Comparison of ENCODE assay signal across 8 mouse cellular contexts in genomic region chr10:73564216-73564615, GRCm38 (mm10).
DNase-seq lines count a peak whose midpoint lies in the region; ATAC-seq and TF ChIP-seq lines count a peak whose summit lies in the region.

No protein-coding gene starts in this region.

- ATAC-seq in kidney, embryonic 14.5 days (ENCODE audit: low FRiP score, low TSS enrichment), result no peak
- no peak for ATAC-seq in liver, embryonic 12.5 days

- no peaks in the 10 kb centered on the region for H3K9me3 ChIP-seq in kidney, embryonic 14.5 days (ENCODE audit: control insufficient read depth, low read length)
- no peaks in the 10 kb centered on the region for H3K9me3 ChIP-seq in liver, embryonic 12.5 days (replicated peaks)

- no peak for TF ChIP-seq POLR2A in kidney, adult 2 months (IDR thresholded peaks at IDR 0.05; ENCODE audit: low read depth, low read length)

- intact Hi-C loops in left cerebral cortex, postnatal 4 days (cut with DNase I), result no loop called here

- no peak overlapping the region for H3K27ac ChIP-seq in kidney, adult 2 months (ENCODE audit: insufficient read depth, low read depth, low read length)
- no peak overlapping the region for H3K27ac ChIP-seq in kidney, embryonic 14.5 days (ENCODE audit: low read depth, low read length)
- H3K27ac ChIP-seq in liver, embryonic 12.5 days, result no peak overlapping the region

- no peaks in the 10 kb centered on the region for H3K36me3 ChIP-seq in kidney, adult 2 months (ENCODE audit: control insufficient read depth, insufficient read depth, low read length)
- H3K36me3 ChIP-seq in kidney, embryonic 14.5 days (ENCODE audit: control insufficient read depth, insufficient read depth, low read length), result no peaks in the 10 kb centered on the region
- no peaks in the 10 kb centered on the region for H3K36me3 ChIP-seq in liver, embryonic 12.5 days

- TF ChIP-seq CTCF in kidney, adult 2 months (conservative IDR thresholded peaks at IDR 0.05; ENCODE audit: insufficient read depth, insufficient read length, low read depth, low read length), result no peak

- H3K4me2 ChIP-seq in kidney, embryonic 14.5 days (replicated peaks; ENCODE audit: low read depth, low read length), result no peak overlapping the region
- no peak overlapping the region for H3K4me2 ChIP-seq in liver, embryonic 12.5 days

- H3K4me1 ChIP-seq in kidney, adult 2 months (ENCODE audit: control insufficient read depth, insufficient read depth, low read length), result no peaks in the 10 kb centered on the region
- H3K4me1 ChIP-seq in kidney, embryonic 14.5 days (ENCODE audit: control insufficient read depth, insufficient read depth, low read length), result no peaks in the 10 kb centered on the region
- H3K4me1 ChIP-seq in liver, embryonic 12.5 days, result no peaks in the 10 kb centered on the region

- H3K9ac ChIP-seq in kidney, embryonic 14.5 days (ENCODE audit: low read depth, low read length), result no peak overlapping the region
- H3K9ac ChIP-seq in liver, embryonic 12.5 days, result no peak overlapping the region

- H3K27me3 ChIP-seq in kidney, adult 2 months (replicated peaks; ENCODE audit: control insufficient read depth, insufficient read depth, low read length), result no peaks in the 10 kb centered on the region
- H3K27me3 ChIP-seq in kidney, embryonic 14.5 days (ENCODE audit: control insufficient read depth, insufficient read depth, low read length), result no peaks in the 10 kb centered on the region
- no peaks in the 10 kb centered on the region for H3K27me3 ChIP-seq in liver, embryonic 12.5 days (replicated peaks)

- peak; percentile 1 for DNase-seq in kidney, adult 2 months
- peak; percentile 31 to 58 for DNase-seq in adrenal gland, adult 18-20 months (ENCODE audit: low spot score in 2 of 2)
- DNase-seq in embryo, embryonic 11 days, result peak; percentile 19
- DNase-seq in left cerebral cortex, postnatal 4 days, result peak; percentile 28
- no peak for DNase-seq in urinary bladder, postnatal 10 days (ENCODE audit: low spot score)
- no peak for DNase-seq in liver

- 63% methylated on average over 7 of the region's 7 CpGs for WGBS in kidney, adult 2 months
- WGBS in kidney, embryonic 14.5 days, result 67% methylated on average over 7 of the region's 7 CpGs
- 61% methylated on average over 7 of the region's 7 CpGs for WGBS in liver, embryonic 12.5 days (ENCODE audit: insufficient replicate concordance)

- H3K4me3 ChIP-seq in kidney, adult 2 months (ENCODE audit: insufficient read depth, low read depth, low read length), result no peak overlapping the region
- H3K4me3 ChIP-seq in kidney, embryonic 14.5 days (ENCODE audit: low read length), result no peak overlapping the region
- no peak overlapping the region for H3K4me3 ChIP-seq in liver, embryonic 12.5 days

Comparison
In these comparisons a context has a peak if more than half of its experiments do, and no peak if none do; other contexts are left out.
1. DNase-seq: peak in kidney, adult 2 months (single experiment), adrenal gland, adult 18-20 months (2 of 2), embryo, embryonic 11 days (single experiment) and left cerebral cortex, postnatal 4 days (single experiment); none in urinary bladder, postnatal 10 days (single experiment) and liver (single experiment).